Mouse (Mus musculus): Measurements from ENCODE around the gene Sdf2l1.
A peak's percentile ranks its signal among the peaks of the same experiment; 100 is the strongest.
"Not testable (repeated sequence)": the region's sequence is repeated elsewhere in the genome, so short reads cannot be mapped to it uniquely, and the experiment has no call there.

The Sdf2l1 gene

GRCm38 (mm10) chr16:17132089-17132905, at the start of gene Sdf2l1:
Gene Sdf2l1, minus strand, starts transcription at chr16:17132383.
- peak; percentile 93 for DNase-seq (ENCODE audit: low read depth, low spot score)

- no peak for DNase-seq (ENCODE audit: low read depth, low spot score)
Observed at GRCm38 (mm10) chr16:17181382-17181781, 49.2 kb upstream of the Sdf2l1 start.

DNA sequence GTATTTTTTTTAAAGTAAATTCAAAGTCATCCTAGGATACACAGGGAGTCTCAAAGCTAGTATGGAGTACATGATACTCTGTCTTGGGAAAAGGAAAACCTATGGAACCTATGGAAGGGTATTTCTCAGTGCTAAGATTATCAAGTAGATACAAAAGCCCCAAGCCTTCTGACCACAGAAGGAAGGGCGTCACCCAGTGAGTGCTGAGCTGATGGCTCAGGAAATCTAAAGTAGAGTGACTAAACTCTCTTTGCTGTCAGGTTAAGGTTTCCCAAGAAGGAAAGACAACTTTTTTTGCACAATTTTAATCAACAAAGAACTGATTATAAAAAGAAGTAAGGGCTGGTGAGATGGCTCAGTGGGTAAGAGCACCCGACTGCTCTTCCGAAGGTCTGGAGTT, 47.5 kb upstream of the Sdf2l1 start:
- no peak for DNase-seq (ENCODE audit: low read depth, low spot score)

DNA sequence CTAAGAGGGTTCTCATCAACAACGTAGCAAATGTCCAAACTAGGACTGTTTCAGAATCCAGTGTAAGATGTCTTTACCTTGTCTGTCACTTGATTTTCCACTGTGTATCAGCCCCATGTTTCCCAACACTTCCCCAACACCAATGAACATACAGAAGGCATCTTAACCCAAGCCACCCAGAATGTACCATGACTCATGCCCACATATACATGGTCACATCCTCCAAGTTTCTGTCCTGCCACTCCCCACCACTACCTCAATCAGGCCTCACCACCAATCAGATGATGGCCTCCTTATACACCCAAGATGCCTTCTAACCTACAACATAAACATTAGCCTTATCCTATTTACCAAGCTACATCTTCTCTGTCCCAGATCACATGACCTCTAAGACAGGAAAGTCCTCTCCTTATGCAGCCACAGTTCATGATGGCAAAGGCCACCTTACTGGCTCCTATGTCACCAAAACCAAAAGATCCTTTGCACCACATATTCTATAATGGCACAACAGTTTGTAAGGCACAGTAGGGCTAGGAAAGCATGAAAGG, 45.5 kb upstream of the Sdf2l1 start:
- no peak for DNase-seq (ENCODE audit: low read depth, low spot score)

DNA sequence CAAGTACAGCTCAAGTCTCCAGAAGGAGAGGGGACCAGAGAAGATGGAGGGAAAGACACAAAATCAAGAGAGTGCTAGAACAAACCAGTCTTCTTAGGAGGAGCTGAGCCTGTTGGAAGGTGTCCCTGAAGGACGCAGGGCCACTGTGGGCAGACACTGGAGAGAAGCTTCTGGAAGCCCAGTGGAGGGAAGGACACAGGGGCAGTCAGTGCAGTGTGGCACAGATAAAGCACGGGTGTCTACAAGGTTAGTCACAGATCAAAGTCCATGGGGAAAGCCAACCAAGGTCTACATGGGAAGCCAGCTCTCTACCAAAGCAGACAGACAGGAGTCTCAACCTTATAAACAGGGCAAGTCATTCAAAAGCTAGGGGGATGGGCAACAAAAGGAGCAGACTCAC, 43.6 kb upstream of the Sdf2l1 start:
- DNase-seq (ENCODE audit: low read depth, low spot score) = no peak

GRCm38 (mm10) chr16:17168049-17168448, 35.9 kb upstream of the Sdf2l1 start:
- no peak for DNase-seq (ENCODE audit: low read depth, low spot score)

DNA sequence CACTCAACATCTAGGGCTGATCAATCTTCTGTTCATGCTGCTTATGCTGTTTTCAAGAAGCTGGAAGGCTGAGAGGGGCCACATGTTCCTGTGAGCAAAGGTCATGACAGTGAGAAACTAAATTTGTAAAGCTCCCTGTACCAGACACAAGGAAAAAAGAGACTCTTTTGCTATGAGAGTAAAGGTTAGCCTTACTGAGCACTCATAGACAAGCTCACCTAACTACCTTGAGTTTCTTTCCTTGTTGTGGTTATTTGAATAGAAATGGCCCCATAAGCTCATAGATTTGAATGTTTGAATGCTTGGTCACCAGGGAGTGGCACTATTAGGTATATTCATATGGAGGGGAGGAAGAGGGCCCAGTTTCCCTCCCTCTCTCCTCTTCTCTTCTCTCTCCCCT, 35.0 kb upstream of the Sdf2l1 start:
- no peak for DNase-seq (ENCODE audit: low read depth, low spot score)

DNA sequence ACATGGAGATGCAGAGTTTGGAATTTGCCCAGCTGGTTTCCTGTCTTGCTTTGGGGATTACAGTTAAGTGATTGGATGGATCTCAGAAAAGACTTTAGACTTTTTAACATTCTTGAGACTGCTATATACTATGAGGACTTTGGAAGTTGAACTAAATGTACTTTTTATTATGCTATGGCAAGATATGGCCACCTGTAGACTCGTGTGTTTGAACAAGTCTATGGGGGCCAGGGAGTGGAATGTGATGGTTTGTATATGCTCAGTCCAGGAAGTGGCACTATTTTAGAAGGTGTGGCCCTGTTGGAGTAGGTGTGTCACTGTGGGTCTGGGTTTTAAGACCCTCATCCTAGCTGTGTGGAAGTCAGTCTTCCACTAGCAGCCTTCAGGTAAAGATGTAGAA, 33.3 kb upstream of the Sdf2l1 start:
- DNase-seq (ENCODE audit: low read depth, low spot score) = not testable (repeated sequence)

- no peak for DNase-seq (ENCODE audit: low read depth, low spot score)
Observed at GRCm38 (mm10) chr16:17154346-17154745, 22.2 kb upstream of the Sdf2l1 start.

GRCm38 (mm10) chr16:17151874-17152273, 19.7 kb upstream of the Sdf2l1 start:
- DNase-seq (ENCODE audit: low read depth, low spot score) = no peak

GRCm38 (mm10) chr16:17150520-17151258, 18.5 kb upstream of the Sdf2l1 start:
- DNase-seq (ENCODE audit: low read depth, low spot score) = no peak

DNA sequence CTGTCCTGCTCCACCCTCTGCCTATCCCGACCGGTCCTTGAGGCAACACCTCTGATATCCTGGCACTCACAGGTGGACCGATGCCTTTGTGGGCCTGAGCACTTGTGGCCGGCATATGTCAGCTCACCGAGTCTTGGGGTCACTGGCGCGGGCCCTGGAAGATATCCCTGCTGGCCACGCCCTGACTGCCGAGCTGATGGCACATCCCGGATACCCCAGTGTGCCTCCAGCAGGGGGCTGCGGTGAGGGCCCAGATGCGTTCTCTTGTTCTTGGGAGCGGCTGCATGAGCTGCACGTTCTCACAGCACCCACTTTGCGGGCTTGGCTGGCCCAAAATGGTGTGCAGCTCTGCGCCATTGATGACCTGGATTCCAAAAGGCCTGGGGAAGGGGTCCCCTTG, 15.9 kb upstream of the Sdf2l1 start:
- DNase-seq (ENCODE audit: low read depth, low spot score) = no peak

- no peak for DNase-seq (ENCODE audit: low read depth, low spot score)
Observed at GRCm38 (mm10) chr16:17147391-17147929, 15.3 kb upstream of the Sdf2l1 start.

DNA sequence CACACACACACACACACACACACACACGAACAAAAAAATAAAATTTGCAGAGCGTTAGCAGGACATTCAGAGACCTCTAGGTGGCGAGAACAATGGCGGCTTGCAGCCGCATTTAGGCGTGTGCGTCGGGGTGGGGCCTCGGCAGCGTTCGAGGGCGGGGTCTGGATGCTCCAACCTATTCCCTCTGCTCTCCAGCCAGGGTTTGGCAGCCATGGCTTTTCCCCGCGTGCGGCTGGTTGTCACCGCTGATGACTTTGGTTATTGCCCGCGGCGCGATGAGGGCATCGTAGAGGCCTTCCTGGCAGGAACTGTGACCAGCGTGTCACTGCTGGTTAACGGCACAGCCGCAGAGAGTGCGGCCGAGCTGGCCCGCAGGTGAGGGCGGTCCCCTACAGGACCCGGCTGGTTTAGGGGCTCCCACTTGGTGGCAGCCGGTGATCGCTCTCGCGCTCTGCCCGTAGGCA, 14.6 kb upstream of the Sdf2l1 start, which contains the start of gene Ccdc116:
TSS of gene Ccdc116 (minus strand) at position 458 of the 464 bp plus-strand sequence.
- DNase-seq (ENCODE audit: low read depth, low spot score) = peak; percentile 65

- DNase-seq (ENCODE audit: low read depth, low spot score) = no peak
Observed at GRCm38 (mm10) chr16:17144339-17144738, 12.2 kb upstream of the Sdf2l1 start, which contains the start of gene Ydjc. Gene Ydjc, plus strand, starts transcription at chr16:17144621.

GRCm38 (mm10) chr16:17137355-17137754, 5.2 kb upstream of the Sdf2l1 start:
- no peak for DNase-seq (ENCODE audit: low read depth, low spot score)

- no peak for DNase-seq (ENCODE audit: low read depth, low spot score)
Observed at GRCm38 (mm10) chr16:17132906-17133200, 670 bp upstream of the Sdf2l1 start.

DNA sequence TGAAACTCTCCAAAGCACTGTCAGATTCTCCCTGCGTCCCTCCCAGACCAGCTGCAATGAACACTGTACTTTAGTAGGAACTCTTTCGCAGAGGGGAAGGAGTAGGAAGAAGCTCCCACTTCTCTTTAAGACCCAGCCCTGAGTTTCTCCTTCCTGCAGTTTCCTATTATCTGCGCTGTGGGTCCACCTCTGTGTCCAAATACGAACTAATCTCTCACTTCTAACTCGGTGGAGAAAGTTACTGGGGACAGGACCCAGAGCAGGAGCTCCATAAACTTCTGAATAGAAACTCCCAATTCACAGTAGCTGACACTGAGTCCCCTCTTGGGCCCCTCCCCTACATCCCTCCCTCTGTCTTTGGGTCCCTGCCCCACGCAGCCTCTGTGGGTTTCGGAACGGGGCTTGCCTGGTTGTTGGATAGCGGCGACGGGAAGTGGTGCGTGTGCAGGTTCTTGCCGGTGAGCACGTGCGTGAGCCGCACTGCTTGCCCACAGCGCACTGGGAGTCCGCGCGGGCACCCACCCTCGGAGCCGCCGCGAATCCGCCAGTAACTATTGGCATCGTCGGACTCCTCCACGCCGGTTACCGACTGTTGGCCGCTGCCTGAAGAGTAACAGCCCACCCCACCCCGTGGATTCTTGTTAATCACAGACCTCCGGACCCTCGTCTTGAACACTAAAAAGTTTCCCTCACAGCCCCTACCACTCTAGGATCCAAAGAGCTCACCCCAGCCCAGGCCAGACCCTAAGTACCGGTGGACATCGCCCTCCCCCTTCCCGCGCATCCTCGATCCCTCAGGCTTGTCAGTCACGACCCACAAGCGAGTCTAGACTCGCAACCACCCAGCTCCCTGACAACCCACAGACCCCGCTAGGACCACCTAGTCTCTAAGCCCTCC, 743 bp downstream of the Sdf2l1 start:
- no peak for DNase-seq (ENCODE audit: low read depth, low spot score)

DNA sequence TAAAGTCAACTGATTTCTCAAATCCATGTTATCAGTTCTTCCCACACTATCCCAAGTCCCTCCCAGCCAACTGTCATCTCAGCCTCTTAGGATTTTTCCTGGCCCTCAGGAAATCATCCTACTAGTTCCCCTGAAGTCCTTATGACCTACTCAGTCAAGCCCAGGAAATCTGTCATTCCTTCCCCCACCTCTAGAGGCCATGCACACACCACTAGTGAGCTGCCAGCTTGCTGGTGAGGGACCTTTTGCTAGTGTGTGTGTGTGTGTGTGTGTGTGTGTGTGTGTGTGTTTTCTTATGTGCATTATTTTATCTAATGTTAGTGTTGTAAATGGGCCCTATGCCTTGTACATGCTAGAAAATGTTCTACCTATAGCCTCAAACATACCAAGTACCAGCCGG, 4.9 kb downstream of the Sdf2l1 start:
- no peak for DNase-seq (ENCODE audit: low read depth, low spot score)

DNA sequence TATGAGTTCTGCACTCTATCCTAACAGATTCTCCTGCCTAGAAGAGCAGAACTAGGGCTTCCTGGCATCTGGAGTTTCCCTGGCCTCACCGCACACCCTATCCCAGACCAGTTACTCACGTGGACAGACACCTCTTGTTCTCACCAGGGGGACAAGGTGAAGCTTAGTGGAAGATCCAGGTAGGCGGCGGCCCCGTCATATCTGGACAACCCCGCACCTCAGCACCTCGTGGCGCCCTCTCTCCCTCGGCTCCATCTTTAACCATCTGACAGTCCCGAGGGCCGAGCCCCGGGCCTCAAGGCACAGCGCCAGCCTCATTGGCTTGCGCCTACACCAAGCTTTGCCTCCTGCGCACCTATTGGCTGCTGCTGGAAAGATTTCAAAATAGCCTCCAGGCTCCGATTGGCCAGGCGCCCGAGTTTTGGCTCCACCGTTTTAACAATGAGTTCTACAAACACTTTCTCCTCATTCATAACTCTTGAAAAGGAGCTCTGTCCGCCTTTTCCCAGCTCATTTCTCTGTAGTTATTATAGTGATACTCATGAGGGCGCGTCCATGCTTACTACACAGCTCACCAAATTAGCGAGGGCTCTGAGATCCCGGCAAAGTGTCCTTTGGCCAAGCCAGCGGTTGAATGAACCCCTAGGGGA, 7.2 kb downstream of the Sdf2l1 start, which contains the start of gene 2610318N02Rik:
TSS of gene 2610318N02Rik (minus strand) at position 297 of the 650 bp plus-strand sequence.
- DNase-seq (ENCODE audit: low read depth, low spot score) = peak; percentile 52

All from retina, postnatal 7 days (tissue).